Mouse (Mus musculus) liver, embryonic 16.5 days (tissue): ENCODE measurements around the gene Efl1. TPM values are rescaled to one million over a fixed set of nuclear protein-coding genes. Genes with fewer than 3 reads are reported as not detected.

ENCODE experiments used
- ATAC-seq: fragments of 200-750 bp; cut with Nextera tagmentation; 2 replicates; pipeline ENCODE4 v1.8.0; 2017; ENCODE audit warnings: low read depth, mild to moderate bottlenecking, moderate number of reproducible peaks, moderate library complexity
- H3K27ac ChIP-seq: fragments of 300-500 bp; sonication (generic); 2 replicates; pipeline ENCODE4 v1.5.1; 2014; ENCODE audit warnings: mild to moderate bottlenecking, low read length
- H3K27me3 ChIP-seq: fragments of 300-500 bp; sonication (generic); 2 replicates; pipeline ENCODE4 v1.6.1; 2014; ENCODE audit warnings: low read depth, low read length, mixed read lengths; ENCODE audit not compliant: control insufficient read depth, insufficient read depth
- H3K36me3 ChIP-seq: fragments of 300-500 bp; sonication (generic); 2 replicates; pipeline ENCODE4 v1.6.1; 2014; ENCODE audit warnings: mild to moderate bottlenecking; ENCODE audit not compliant: control insufficient read depth, insufficient read depth
- H3K4me1 ChIP-seq: fragments of 300-500 bp; sonication (generic); 2 replicates; pipeline ENCODE4 v1.6.1; 2014; ENCODE audit warnings: low read depth, low read length, mixed read lengths; ENCODE audit not compliant: control insufficient read depth
- H3K4me2 ChIP-seq: fragments of 300-500 bp; sonication (generic); 2 replicates; pipeline ENCODE4 v1.6.1; 2014; ENCODE audit warnings: low read depth, low read length, mixed read lengths
- H3K4me3 ChIP-seq: fragments of 300-500 bp; sonication (generic); 2 replicates; pipeline ENCODE4 v1.5.1; 2014; ENCODE audit warnings: low read depth, mild to moderate bottlenecking, low read length
- H3K9ac ChIP-seq: fragments of 300-500 bp; sonication (generic); 2 replicates; pipeline ENCODE4 v1.6.1; 2014; ENCODE audit warnings: low read depth, low read length
- H3K9me3 ChIP-seq: fragments of 300-500 bp; sonication (generic); replicated peaks from 2 replicates; pipeline ENCODE4 v1.6.1; 2016; ENCODE audit warnings: low read length; ENCODE audit not compliant: control insufficient read depth
- WGBS: fragments of 180-500 bp; shearing (Covaris S2); extraction: QIAGEN DNeasy Blood & Tissue Kit; methylation state at CpG from one replicate; pipeline ENCODE4 v1.1.7; 2014; ENCODE audit not compliant: insufficient replicate concordance; 5-methylcytosine and 5-hydroxymethylcytosine counted together
- polyA plus RNA-seq: library from polyadenylated mRNA; unstranded; fragments of >200 nt; fragmentation: Nextera tagmentation; extraction: Ambion mirVana; gene quantifications from 2 replicates; pipeline ENCODE4 v1.2.1, GENCODE M21; 2015

The Efl1 gene
- polyA plus RNA-seq, 1 experiment from 2014 or later, result 8.0 TPM

DNA sequence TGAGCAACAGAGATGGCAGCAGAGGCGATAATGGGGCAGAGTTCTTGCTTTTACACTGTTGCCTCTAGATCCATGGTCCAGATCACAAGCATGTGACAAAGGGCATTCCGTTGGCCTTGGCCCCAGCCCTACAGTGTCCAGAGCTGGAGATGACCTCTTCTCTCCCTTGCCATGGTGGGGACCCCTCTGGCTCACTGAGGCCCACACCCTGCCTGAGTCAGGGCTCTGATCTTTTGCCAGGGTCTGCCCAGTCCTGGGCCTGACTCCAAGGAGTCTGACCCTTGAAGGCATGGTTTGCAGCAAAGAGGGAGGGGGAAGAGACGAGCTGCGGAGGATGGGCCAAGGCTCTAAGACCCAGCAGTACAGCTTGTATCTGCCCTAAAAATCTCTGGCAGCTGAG, 159.8 kb downstream of the Efl1 start:
- Histone ChIP-seq H3K27me3 (no peaks in the 10 kb centered on the region), H3K36me3 (no peaks in the 10 kb centered on the region), H3K4me3 (no peak overlapping the region), H3K4me1 (no peaks in the 10 kb centered on the region), H3K9ac (no peak overlapping the region), H3K27ac (no peak overlapping the region), H3K9me3 (no peaks in the 10 kb centered on the region), H3K4me2 (no peak overlapping the region)
- WGBS, result 59% methylated on average over 4 of the region's 4 CpGs
- no peak for ATAC-seq

DNA sequence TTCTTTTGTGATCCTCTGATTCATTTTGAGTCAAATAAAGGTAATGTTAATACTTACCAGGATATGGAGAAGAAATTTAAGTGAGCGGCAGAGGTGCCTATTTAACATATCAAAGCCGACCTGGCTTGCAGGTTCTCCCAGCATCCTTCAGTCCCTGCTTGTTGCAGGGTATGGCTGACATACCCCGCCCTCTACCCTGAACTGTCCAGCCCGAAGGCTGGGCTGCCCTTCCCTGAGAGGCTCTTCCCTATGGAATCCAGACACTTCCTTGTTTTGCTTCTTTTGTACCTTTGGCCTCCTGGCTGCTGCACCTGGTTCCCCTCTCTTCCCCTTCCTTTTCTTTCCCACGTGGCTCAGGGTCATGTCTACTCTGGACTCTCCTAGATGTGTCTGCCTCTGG, 160.7 kb downstream of the Efl1 start:
- Histone ChIP-seq H3K4me2 (no peak overlapping the region), H3K27me3 (no peaks in the 10 kb centered on the region), H3K4me3 (no peak overlapping the region), H3K36me3 (no peaks in the 10 kb centered on the region), H3K4me1 (no peaks in the 10 kb centered on the region), H3K27ac (no peak overlapping the region), H3K9me3 (no peaks in the 10 kb centered on the region), H3K9ac (no peak overlapping the region)
- 51% methylated on average over 5 of the region's 5 CpGs for WGBS
- no peak for ATAC-seq

DNA sequence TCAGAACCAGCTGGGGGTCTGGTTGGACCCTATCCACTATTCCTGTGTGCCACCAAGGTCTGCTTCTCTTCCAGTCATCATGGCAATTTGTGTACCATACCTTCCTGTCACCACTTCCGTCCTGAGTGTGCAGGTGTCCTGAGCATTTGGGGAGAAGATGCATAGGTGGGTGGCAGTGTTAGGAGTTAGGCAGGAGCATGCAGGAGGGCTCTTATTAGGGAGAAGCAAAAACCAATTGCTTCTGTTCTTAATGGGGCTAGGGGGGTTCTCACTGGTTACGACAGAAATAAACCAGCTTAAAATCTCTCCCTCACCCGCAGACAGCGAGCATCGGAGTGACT, 162.4 kb downstream of the Efl1 start:
- ATAC-seq, result no peak
- Histone ChIP-seq H3K9ac (no peak overlapping the region), H3K4me3 (no peak overlapping the region), H3K27me3 (no peaks in the 10 kb centered on the region), H3K27ac (no peak overlapping the region), H3K36me3 (no peaks in the 10 kb centered on the region), H3K9me3 (no peaks in the 10 kb centered on the region), H3K4me1 (no peaks in the 10 kb centered on the region), H3K4me2 (no peak overlapping the region)
- WGBS, result 53% methylated on average over 5 of the region's 5 CpGs

DNA sequence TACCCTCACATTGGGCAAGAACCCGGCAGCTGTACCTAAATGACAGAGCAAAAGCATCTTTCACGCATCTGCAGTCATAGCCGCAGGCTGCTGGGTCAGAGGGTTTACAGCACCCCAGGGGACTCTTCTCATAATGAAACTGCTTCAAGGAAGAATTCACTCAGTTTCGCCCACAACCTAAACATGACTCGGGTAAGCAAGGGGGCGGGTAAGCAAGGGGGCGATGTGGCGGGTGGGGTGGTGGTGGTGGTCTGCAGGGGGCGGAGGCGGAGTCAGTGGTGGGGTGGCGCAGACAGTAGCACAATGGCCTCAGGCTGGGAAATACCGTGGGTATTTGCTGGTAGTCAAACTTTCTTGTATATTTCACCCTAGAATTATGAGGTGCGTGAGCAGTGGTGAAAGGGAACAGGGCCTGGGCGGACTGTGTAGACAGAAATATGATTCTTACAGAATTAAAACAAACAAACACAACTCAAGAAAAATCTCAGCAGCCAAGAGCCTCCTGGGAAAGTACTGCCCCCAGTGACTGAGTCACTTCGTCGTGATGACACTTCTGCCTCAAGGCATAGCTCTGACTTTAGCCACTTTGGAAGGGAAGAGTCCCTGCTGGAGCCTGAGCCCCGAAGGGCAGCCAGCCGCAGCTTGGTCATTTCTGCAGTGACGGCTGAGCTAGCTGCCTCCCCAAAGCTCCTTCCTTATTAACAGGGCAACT, 162.9 kb downstream of the Efl1 start:
- Histone ChIP-seq H3K9me3 (no peaks in the 10 kb centered on the region), H3K4me3 (no peak overlapping the region), H3K27me3 (no peaks in the 10 kb centered on the region), H3K36me3 (no peaks in the 10 kb centered on the region), H3K9ac (no peak overlapping the region), H3K27ac (no peak overlapping the region), H3K4me2 (no peak overlapping the region), H3K4me1 (no peaks in the 10 kb centered on the region)
- WGBS, result 48% methylated on average over 19 of the region's 19 CpGs
- no peak for ATAC-seq

- no peaks in the 10 kb centered on the region for H3K9me3 ChIP-seq
- ATAC-seq, result no peak
- no peak overlapping the region for H3K9ac ChIP-seq
- no peak overlapping the region for H3K4me2 ChIP-seq
- H3K4me3 ChIP-seq, result no peak overlapping the region
- no peaks in the 10 kb centered on the region for H3K4me1 ChIP-seq
- H3K27ac ChIP-seq, result no peak overlapping the region
- no peaks in the 10 kb centered on the region for H3K27me3 ChIP-seq
- no peaks in the 10 kb centered on the region for H3K36me3 ChIP-seq
- 71% methylated on average over 19 of the region's 19 CpGs for WGBS
These were observed 164.1 kb downstream of the Efl1 start for GRCm38 (mm10) chr7:82812186-82813155.

DNA sequence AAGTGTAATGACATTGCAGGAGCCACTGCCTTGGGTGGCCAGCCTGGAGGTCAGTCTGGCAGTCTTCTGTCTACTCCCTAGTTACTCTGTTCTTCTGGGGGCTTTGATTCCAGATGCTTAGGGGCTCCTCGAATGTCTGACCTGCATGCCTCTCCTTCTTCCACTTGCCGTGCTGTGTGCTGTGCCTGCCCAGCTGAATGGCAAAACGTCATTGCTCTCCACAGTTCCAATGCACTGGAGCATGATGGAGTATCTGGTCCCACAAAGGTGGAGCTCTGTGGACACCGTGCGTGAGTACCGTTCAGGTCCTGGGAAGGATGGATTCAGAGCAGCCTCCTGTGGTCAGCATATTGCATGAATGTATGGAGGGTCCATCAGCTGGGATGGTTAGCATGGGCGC, 171.1 kb downstream of the Efl1 start:
- H3K4me2 ChIP-seq, result no peak overlapping the region
- 64% methylated on average over 7 of the region's 7 CpGs for WGBS
- no peaks in the 10 kb centered on the region for H3K27me3 ChIP-seq
- ATAC-seq, result no peak
- no peaks in the 10 kb centered on the region for H3K4me1 ChIP-seq
- H3K27ac ChIP-seq, result no peak overlapping the region
- no peak overlapping the region for H3K9ac ChIP-seq
- H3K36me3 ChIP-seq, result no peaks in the 10 kb centered on the region
- H3K9me3 ChIP-seq, result no peaks in the 10 kb centered on the region
- no peak overlapping the region for H3K4me3 ChIP-seq

DNA sequence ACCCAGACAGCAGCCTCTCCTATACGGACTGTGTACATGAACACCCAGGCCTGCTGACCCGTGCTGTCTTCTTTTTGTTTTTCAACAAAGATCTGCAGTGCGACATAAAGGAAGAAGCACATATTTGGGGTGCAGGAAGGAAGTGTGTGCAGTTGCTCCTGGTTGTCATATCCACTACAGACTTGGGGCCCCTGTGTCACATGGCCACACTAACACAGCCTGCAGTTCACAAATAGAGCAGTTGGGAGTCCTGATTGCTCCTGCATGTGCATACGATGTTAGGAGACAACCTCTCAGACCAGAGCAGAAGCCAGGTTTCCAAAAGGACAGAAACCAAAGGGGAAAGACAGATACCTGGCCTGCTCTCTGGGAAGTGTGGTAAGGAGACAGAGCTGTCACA, 172.2 kb downstream of the Efl1 start:
- 20% methylated on average over 4 of the region's 4 CpGs for WGBS
- no peaks in the 10 kb centered on the region for H3K9me3 ChIP-seq
- H3K4me2 ChIP-seq, result no peak overlapping the region
- H3K4me1 ChIP-seq, result no peaks in the 10 kb centered on the region
- H3K27me3 ChIP-seq, result no peaks in the 10 kb centered on the region
- H3K27ac ChIP-seq, result no peak overlapping the region
- H3K9ac ChIP-seq, result no peak overlapping the region
- H3K4me3 ChIP-seq, result no peak overlapping the region
- ATAC-seq, result no peak
- no peaks in the 10 kb centered on the region for H3K36me3 ChIP-seq

DNA sequence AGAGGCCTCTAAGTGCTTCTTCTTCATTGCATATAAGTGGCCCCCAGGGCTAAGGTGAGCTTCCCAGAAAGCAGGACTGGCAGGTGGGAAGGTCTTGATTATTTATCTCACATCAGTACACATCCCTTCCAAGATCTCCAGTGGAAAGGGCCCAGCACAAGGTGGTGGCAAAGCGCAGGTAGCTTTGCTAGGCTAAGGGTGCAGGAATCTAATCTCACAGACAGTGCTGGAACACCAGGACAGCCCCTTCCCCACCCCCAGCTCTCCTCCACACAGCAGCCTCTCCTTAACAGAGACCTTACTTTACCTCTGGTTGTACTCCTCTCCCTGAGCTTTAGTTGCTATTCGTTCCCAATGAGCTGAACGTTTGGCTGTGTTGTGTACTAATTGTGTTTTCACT, 173.1 kb downstream of the Efl1 start:
- Histone ChIP-seq H3K4me3 (no peak overlapping the region), H3K9me3 (no peaks in the 10 kb centered on the region), H3K4me2 (no peak overlapping the region), H3K4me1 (no peaks in the 10 kb centered on the region), H3K9ac (no peak overlapping the region), H3K36me3 (no peaks in the 10 kb centered on the region), H3K27ac (no peak overlapping the region), H3K27me3 (no peaks in the 10 kb centered on the region)
- ATAC-seq, result no peak
- 51% methylated on average over 3 of the region's 3 CpGs for WGBS

DNA sequence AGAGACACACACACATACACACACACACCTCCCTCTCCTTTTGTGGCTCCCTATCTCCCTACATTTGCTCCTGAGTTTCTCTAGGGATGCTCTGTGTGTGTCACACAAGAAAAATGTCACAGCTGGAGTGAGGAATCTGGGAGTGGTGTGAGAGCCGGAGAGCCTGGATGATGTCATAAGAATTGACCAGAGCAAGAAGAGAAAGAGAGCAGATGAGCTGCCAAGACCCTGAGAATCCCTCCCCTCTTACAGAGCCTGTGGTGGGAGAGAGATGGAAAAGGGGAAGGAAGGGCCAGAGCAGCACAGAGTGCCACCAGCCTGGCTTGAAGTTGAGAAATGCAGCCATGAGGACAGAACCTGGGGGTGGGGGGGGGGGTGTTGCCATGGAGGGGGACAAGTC, 174.1 kb downstream of the Efl1 start:
- no peak overlapping the region for H3K27ac ChIP-seq
- H3K4me1 ChIP-seq, result no peaks in the 10 kb centered on the region
- H3K27me3 ChIP-seq, result no peaks in the 10 kb centered on the region
- H3K9ac ChIP-seq, result no peak overlapping the region
- ATAC-seq, result no peak
- no peaks in the 10 kb centered on the region for H3K9me3 ChIP-seq
- H3K36me3 ChIP-seq, result no peaks in the 10 kb centered on the region
- WGBS, result 48% methylated on average over 1 of the region's 1 CpGs
- no peak overlapping the region for H3K4me3 ChIP-seq
- no peak overlapping the region for H3K4me2 ChIP-seq
